Mouse (Mus musculus) cerebellum, adult 18-20 months (tissue): ENCODE data around the gene Rbm41.
A peak's percentile ranks its signal among the peaks of the same experiment; 100 is the strongest.

Experiments
- DNase-seq, 2 experiments: peaks; one replicate each; pipeline ENCODE4 v3.0.0; 2021

The Rbm41 gene

DNA sequence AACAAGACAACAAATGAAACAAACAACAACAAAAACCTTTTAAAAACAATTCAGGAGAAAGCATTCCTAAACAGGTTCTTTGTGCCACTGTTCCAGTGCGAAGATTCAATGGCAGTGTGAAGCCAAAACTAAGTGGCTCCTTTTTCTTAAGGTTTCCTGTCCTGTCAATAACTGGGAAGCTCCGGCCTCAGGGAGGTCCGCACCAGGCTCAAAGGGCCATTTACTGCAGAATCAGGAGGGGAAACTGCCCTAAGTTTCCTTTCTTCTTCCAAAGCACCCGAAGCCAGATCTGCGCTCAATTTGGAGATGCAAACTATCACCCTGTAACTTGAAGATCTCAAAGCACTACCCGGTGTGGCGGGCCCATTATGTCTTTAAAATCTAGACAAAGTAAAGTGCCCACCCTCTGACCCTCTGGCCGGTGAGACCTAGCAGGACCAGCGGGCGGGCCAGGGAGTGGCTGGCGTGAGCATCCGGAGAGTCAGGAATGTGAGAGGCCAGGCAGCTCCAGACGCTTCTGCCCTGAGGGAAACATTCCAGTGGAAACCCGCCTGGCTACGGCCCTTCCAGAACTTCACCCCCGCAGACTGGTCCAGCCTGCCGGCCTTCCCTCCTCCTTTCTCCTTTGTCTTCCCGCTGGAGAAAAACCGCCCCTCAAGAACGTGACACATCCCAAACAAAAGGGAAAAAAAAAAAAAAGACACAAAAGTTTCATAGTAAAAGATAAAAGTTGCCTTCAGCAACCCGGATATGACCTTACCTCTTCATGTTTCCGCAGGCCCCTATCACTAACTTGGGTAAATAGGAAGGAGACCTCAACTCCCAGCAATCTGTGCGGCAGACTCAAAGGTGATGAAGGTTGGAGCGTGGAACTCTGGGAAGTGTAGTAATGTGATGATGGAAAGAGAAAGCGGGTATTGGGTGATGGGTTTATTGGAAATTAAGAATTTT is at the start of gene Rbm41:
Gene Rbm41 (minus strand): TSS at position 856 of the 951 bp plus-strand sequence.
- peak; percentile 59 to 77 for DNase-seq

DNA sequence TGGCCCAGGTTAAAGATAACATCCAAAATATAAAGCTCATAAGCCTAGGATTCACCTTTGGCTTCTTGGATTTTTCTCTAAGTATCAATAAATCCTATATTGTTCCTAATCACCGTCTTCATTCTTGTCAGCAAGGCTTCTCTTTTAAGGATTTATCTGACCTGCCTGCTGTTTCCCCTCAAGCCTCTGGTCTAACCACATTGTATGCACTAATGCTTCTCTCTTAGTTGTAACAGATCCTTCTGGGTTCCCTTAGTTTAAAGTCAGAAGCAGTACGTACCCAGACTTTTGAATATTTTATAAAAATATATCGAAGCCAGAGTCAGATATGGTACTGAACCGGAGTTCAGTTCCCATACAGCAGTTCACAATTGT is 283 bp upstream of the Rbm41 start:
- no peak for DNase-seq

DNA sequence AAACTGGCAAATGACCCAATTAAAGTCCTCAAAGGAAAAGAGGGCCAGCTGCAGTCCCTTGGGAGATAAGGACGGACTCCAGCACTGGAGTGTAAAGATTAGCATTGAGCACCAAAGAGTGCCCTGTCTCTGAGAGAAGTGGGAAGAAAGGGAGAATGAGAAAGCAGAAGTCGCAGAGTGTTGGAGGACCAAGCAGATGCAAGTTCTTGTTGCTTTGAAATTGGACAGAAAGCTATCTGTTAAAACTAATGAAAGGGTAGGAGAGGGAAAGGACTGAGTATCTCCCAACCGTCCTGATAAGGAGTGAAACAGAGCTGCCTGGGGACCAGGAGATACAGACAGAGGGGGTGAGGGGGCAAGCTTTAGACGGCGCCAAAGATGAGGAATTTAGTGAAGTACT is 16.3 kb downstream of the Rbm41 start:
- no peak for DNase-seq

DNA sequence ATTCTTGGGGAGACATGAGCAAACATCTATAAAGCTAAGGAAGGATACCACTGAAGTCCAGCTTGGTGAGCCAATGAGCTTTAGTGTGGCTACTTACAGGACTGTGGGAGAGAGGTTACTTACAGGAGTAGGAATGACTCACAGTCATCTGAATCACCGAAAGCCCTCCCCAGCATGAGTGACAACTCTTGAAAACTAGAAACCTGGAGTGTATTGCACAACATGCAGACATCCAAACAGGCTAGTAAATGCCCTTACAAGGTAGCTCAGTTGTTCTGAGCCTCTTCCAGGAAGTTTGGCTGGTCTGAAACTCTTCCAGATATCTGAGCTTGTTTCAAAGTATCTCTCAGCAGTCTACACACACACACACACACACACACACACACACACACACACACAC is 64.9 kb downstream of the Rbm41 start:
- no peak for DNase-seq

DNA sequence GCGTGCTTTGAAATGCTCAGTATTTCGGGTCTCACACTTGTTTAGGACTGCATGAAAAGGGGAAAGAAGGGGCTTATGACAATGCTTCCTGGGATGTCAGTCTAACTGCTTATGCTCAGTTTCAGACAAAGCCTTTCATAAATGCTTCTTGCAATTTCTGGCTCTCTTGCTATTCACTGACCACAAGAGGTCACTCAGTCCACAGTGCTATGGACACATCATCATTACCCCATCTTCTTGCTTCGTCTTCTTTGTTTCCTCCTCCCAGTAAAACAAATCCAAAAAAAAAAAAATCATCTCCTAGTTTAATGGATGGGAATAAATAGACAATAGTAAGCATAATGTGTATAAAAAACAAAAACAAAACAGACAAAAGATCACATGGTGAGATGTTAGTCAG is 65.9 kb downstream of the Rbm41 start:
- DNase-seq, result peak in 1 of 2 experiments; percentile 1

DNA sequence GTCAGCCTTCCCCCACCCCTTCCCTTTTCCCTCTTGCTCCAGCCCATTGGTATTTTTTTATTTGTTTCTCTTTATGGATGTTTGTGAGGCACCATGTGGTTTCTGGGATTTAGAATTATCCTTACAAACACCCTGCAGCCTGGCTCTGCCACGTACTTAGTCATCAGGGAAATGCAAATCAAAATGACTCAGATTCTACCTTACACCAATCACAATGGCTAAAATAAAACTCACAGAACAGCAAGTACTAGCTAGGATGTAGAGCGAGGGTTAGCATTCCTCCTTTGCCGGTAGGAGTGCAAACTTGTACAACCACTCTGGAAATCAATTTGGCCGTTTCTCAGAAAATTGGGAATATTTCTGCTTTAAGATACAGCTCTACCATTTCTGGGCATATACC is 77.8 kb downstream of the Rbm41 start:
- DNase-seq, result no peak

DNA sequence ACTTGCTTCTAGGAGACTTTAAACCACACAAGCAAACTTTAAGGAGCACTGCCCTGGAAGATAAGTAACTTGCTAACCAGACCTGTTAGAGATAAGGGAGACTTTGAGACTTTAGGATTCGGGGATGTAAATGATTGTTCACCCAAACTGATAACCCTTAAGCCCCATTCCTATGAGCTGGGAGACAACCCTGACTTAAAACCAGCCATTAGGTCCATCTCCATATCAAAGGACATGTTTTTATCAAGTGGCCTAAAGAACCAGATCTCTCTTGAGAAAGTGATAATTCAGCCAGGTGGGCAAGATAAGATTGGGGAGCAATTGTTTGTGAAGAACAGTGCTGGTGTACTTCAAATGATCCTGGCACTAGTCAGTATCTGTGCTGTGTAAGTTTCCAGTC is 107.0 kb downstream of the Rbm41 start:
- DNase-seq, result no peak

DNA sequence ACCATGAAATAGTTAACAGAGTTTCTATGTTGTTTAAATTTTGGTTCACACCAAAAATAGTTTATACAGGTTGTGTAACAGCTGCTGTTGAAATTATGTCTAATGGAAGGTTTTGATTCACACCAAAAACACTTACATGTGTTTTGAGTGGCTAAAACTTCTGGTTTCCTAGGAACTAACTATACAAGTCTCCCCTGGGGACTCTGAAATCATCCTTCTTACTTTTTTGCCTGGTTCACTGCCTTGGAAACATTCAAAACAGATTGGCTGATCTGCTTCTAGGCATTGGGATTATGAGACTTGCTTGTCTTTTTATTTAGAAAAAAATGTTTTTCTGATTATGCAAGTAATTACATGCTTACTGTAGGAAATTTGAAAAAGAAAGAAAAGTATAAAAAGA is 115.2 kb downstream of the Rbm41 start:
- no peak for DNase-seq

DNA sequence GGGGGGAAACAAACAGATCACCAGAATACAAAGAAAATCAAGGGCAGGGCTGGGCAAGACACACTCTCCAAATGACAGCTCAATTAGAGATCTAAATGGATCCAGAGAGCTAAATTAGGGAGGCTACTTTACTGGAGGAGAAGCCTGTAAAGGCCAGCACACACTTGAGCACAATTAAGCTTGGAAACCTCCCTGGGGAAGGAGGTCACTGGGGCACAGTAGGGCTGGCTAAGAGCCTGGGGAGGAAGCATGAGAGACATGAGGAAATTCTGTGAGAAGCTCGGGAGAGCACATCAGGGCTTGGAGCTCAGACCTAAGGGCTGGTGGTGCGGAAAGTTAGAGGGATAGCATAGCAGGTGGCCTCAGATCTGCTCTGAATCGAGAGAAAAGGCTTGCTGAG is 120.5 kb downstream of the Rbm41 start:
- no peak for DNase-seq

DNA sequence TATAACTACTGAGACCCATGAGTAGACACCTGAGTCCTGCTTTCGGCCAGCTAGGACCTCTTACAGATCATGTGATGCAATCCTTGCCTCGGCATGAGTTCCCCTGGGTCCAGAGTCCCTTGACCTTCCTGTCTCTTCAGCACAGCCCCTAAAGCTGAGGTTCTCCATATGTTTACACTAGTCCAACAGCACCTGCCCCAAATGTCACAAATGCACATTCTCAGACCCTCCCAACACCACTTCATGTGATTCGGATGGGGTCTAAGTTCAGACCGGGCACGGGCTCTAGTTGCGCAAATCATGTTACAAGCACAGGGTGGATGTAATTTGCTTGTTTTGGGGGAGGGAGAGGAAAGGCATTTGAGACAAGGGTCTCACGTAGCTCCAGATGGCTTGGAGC is 121.3 kb downstream of the Rbm41 start:
- no peak for DNase-seq

DNA sequence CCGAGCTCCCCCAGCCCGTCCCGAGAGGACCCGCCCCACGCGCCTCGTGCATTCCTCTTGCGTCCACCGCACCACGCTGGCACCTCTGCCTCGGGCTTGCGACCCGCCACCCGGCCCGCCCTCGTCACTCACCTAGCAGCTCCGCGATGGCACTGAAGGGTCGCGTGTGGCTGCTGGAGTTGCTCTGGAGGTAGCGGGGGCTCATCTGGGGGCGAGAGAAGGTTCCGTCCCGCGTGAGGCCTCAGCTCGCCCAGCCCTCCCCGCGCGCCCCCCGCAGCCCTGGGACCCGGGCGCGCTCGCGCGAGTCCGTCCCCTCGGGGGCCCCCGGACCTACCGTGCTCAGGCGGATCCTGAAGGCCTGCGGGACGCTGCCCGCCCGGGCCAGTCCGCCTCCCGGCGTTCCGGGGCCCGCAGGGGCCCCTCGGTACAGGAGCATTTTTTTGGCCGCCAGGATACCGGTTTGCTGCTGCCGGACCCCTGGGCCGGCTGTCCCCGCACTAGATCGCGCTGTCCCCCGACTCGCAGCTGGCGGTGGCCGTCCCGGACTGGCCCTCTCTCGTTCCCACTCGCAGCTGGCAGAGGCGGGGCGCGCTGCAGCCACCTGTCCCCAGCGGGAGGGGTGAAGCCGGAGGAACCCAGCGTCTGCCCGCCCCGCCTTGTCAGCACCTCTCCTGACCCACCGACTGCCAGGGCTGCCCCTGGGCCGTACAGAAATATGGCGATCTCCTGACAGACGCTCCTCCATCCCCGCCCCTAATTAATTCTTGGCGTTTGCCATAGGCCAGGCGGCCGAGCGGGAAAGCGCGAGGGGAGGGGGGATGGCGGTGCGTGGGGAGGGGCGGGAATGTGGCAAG is 127.2 kb downstream of the Rbm41 start, which contains the start of gene Morc4:
Gene Morc4 (minus strand): TSS at position 740 of the 854 bp plus-strand sequence.
- DNase-seq, result peak; percentile 59 to 65

DNA sequence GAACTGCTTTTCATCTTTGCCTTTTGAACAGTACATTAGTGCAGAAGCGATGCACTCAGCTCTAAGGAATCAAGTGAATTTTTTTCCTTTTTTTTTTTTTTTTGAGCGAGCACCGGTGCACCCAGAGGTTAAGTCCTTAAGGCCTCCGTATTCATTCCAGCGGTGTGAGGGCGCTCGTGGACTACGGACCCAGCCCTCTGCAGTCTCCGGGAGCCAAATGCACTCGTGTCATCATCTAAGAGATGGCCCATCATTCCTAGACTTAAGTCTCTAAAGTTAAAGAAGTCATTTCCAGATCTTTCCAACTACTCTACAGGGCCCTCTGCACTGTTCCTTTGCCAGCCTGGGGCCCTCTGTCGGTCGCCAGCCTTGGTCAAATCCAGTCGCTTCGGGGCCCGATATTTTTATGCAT is 128.1 kb downstream of the Rbm41 start:
- peak; percentile 6 to 14 for DNase-seq

DNA sequence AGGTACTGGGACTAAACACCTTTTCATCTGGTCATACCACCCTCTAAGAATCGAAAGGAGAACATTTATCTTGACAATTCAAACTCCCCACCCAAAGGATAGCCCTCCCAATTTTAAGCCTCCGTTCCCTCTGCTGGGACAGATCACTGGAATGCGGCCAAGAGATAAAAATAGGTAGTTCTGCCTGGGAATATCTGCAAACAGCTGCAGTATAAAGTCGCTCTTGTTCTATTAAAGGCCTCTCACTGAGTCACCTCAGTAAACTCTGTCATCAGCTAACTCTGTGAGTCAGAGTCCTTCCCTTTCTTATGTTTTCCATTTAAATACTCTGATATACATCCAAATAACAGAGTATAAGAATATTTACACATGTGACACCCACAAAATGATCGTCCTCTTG is 139.0 kb downstream of the Rbm41 start:
- no peak for DNase-seq

DNA sequence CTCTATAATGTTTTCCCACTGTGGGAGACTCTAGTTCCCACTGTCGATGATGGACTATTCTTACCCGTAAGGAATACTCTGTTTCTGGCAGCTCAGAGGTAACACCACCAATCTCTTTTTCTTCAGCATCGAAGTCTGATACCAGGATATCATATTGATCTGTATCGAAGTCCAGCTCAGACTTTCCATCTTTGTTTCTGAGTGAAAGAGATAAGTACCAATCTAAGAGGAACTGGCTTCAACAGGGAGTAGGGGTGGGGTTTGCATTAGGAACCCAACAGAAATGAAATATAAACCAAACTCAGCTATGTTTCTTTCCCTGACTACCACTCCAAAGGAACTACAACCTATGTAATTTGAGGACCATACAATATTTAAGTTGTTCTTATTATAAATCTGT is 143.6 kb downstream of the Rbm41 start:
- no peak for DNase-seq

DNA sequence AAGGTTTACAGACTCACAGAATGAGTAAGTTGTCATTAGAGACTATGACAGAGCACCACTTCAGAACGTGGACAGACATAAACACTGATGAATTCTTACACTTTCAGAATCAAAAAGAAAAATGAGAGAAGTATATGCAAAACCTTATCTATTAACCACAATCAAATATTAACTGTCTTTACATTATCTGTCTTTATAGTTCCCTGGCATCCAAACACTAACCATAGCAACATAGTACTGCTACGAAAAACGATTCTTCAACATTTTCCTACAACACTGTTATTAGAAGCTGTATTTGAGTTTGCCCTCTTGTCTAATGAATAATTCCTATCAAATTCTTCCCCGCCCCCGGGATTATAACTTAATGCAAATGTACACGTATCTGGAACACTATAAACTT is 157.3 kb downstream of the Rbm41 start:
- no peak for DNase-seq
